8 mouse cellular contexts compared by ENCODE assay signal in genomic region chr9:65011304-65011703, GRCm38 (mm10). TPM values are rescaled to one million over a fixed set of nuclear protein-coding genes. Genes with fewer than 3 reads are reported as not detected.
A peak's percentile ranks its signal among the peaks of the same experiment; 100 is the strongest.
DNase-seq lines count a peak whose midpoint lies in the region; ATAC-seq and TF ChIP-seq lines count a peak whose summit lies in the region.

No protein-coding gene starts in this region.

- peaks cover 4% of the 10 kb centered on the region for H3K79me2 ChIP-seq in heart, adult 2 months (replicated peaks; ENCODE audit: control insufficient read depth, insufficient read depth, low read length)

- TF ChIP-seq POLR2A in heart, adult 2 months (IDR thresholded peaks at IDR 0.05; ENCODE audit: insufficient read depth, low read depth, low read length), result no peak
- no peak for TF ChIP-seq POLR2A in testis, adult 2 months (IDR thresholded peaks at IDR 0.05; ENCODE audit: control insufficient read depth, low read depth, low read length)

- peaks cover 2% of the 10 kb centered on the region; the same call in 1 of the 2 replicates for H3K36me3 ChIP-seq in heart, adult 2 months (ENCODE audit: control insufficient read depth, insufficient read depth, low read length)
- H3K36me3 ChIP-seq in testis, adult 2 months (ENCODE audit: control insufficient read depth, insufficient read depth, low read length), result no peaks in the 10 kb centered on the region
- H3K36me3 ChIP-seq in embryonic facial prominence, embryonic 11.5 days (replicated peaks; ENCODE audit: control insufficient read depth, insufficient read depth, low read depth, low read length), result no peaks in the 10 kb centered on the region; the same call in 1 of the 2 replicates

- no peak overlapping the region for H3K4me3 ChIP-seq in heart, adult 2 months
- H3K4me3 ChIP-seq in testis, adult 2 months (ENCODE audit: control insufficient read depth, low read depth, low read length), result no peak overlapping the region
- H3K4me3 ChIP-seq in embryonic facial prominence, embryonic 11.5 days (ENCODE audit: low read depth, low read length), result no peak overlapping the region

- intact Hi-C loops in heart, adult 2 months (cut with DNase I), result no loop called here

- no peak for DNase-seq in heart, adult 2 months
- DNase-seq in heart, adult 8-10 months (ENCODE audit: low spot score), result no peak
- no peak for DNase-seq in testis, postnatal 14 days (ENCODE audit: low spot score)
- peak; percentile 10 for DNase-seq in embryonic facial prominence, embryonic 11.5 days (ENCODE audit: low spot score)
- peak; percentile 21 for DNase-seq in retina, postnatal 7 days (ENCODE audit: low read depth, low spot score)
- DNase-seq in urinary bladder, postnatal 10 days (ENCODE audit: low spot score), result no peak

- no peaks in the 10 kb centered on the region for H3K27me3 ChIP-seq in heart, adult 2 months (ENCODE audit: control insufficient read depth, insufficient read depth, low read length)
- no peaks in the 10 kb centered on the region for H3K27me3 ChIP-seq in testis, adult 2 months (ENCODE audit: control insufficient read depth, insufficient read depth, low read length)
- no peaks in the 10 kb centered on the region for H3K27me3 ChIP-seq in embryonic facial prominence, embryonic 11.5 days (ENCODE audit: control insufficient read depth, insufficient read depth, low read length)

- no peak for ATAC-seq in embryonic facial prominence, embryonic 11.5 days (replicated peaks; ENCODE audit: insufficient number of reproducible peaks, low FRiP score, low TSS enrichment, low read depth)
- no peak for ATAC-seq in erythroblast, adult 5-6 weeks (replicated peaks; ENCODE audit: low FRiP score, poor library complexity, severe bottlenecking)

- H3K4me1 ChIP-seq in heart, adult 2 months (ENCODE audit: control insufficient read depth, insufficient read depth, low read length), result peaks cover 9% of the 10 kb centered on the region
- no peaks in the 10 kb centered on the region for H3K4me1 ChIP-seq in testis, adult 2 months (ENCODE audit: control insufficient read depth, insufficient read depth, low read length)
- no peaks in the 10 kb centered on the region for H3K4me1 ChIP-seq in embryonic facial prominence, embryonic 11.5 days (ENCODE audit: control insufficient read depth, insufficient read depth, low read length)

- H3K4me2 ChIP-seq in embryonic facial prominence, embryonic 11.5 days (ENCODE audit: low read depth, low read length), result no peak overlapping the region

- H3K27ac ChIP-seq in heart, adult 2 months, result no peak overlapping the region
- no peak overlapping the region for H3K27ac ChIP-seq in testis, adult 2 months (ENCODE audit: control insufficient read depth, insufficient read depth, low read depth, low read length)
- H3K27ac ChIP-seq in embryonic facial prominence, embryonic 11.5 days (replicated peaks; ENCODE audit: low read depth, low read length), result no peak overlapping the region

- H3K9ac ChIP-seq in heart, adult 2 months (ENCODE audit: low read depth, low read length), result no peak overlapping the region
- no peak overlapping the region for H3K9ac ChIP-seq in embryonic facial prominence, embryonic 11.5 days (replicated peaks; ENCODE audit: low read length)

- WGBS in heart, adult 2 months, result 57% methylated on average over 6 of the region's 6 CpGs
- 61% methylated on average over 6 of the region's 6 CpGs for WGBS in embryonic facial prominence, embryonic 11.5 days

- no peak for TF ChIP-seq EP300 in heart, adult 2 months (IDR thresholded peaks at IDR 0.05; ENCODE audit: insufficient read depth, low read depth, low read length)

- peak; percentile 55 for TF ChIP-seq CTCF in heart, adult 2 months (IDR thresholded peaks at IDR 0.05)
- TF ChIP-seq CTCF in testis, adult 2 months (IDR thresholded peaks at IDR 0.05; ENCODE audit: control insufficient read depth, insufficient read depth, insufficient replicate concordance, low read depth, low read length), result peak; percentile 15; the same call in 1 of the 2 replicates

- no peaks in the 10 kb centered on the region for H3K9me3 ChIP-seq in embryonic facial prominence, embryonic 11.5 days (replicated peaks; ENCODE audit: control insufficient read depth, low read length)

RNA-seq across cellular contexts. Expression of gene Hacd3, which starts 10.2 kb away (rescaled TPM):
- 10 to 100 TPM; 17.6 to 18.9 TPM for total RNA-seq in heart, adult 2 months (2021)
- 11.2 and 18.2 TPM in 2 replicates for polyA plus RNA-seq in heart, adult 2 months (2012; rRNA removed)
- 10 to 100 TPM; 14.6 to 19.0 (median 17.0) TPM for total RNA-seq in heart, adult 8-10 months (2022)
- 19.2 and 22.3 TPM in 2 replicates for polyA plus RNA-seq in testis, adult 2 months (2012; rRNA removed)
- polyA plus RNA-seq in embryonic facial prominence, embryonic 11.5 days (2014; fragmentation: Nextera tagmentation; extraction: Ambion mirVana), result 81.3 and 83.5 TPM in 2 replicates
- 6.1 and 18.3 TPM in 2 replicates for total RNA-seq in erythroblast, adult 5-6 weeks (2015; ENCODE audit: low replicate concordance)
- 19.9 and 20.2 TPM in 2 replicates for total RNA-seq in erythroblast, adult 5-6 weeks (2017; ENCODE audit: low replicate concordance)

RNA-seq across cellular contexts. Expression of gene Dpp8, which starts 20.9 kb away (rescaled TPM):
- 10 to 100 TPM; 56.6 to 61.0 TPM for total RNA-seq in heart, adult 2 months (2021)
- polyA plus RNA-seq in heart, adult 2 months (2012; rRNA removed), result 42.2 and 83.2 TPM in 2 replicates
- total RNA-seq in heart, adult 8-10 months (2022), result 10 to 100 TPM; 52.8 to 59.9 (median 58.2) TPM
- 82.6 and 92.9 TPM in 2 replicates for polyA plus RNA-seq in testis, adult 2 months (2012; rRNA removed)
- 30.4 and 33.7 TPM in 2 replicates for polyA plus RNA-seq in embryonic facial prominence, embryonic 11.5 days (2014; fragmentation: Nextera tagmentation; extraction: Ambion mirVana)
- 32.0 and 46.1 TPM in 2 replicates for total RNA-seq in erythroblast, adult 5-6 weeks (2015; ENCODE audit: low replicate concordance)
- 62.7 and 69.0 TPM in 2 replicates for total RNA-seq in erythroblast, adult 5-6 weeks (2017; ENCODE audit: low replicate concordance)

RNA-seq across cellular contexts. Expression of gene Ints14, which starts 50.6 kb away (rescaled TPM):
- 10 to 100 TPM; 14.0 to 15.3 TPM for total RNA-seq in heart, adult 2 months (2021)
- polyA plus RNA-seq in heart, adult 2 months (2012; rRNA removed), result 11.0 and 20.5 TPM in 2 replicates
- total RNA-seq in heart, adult 8-10 months (2022), result 10 to 100 TPM; 12.8 to 17.2 (median 14.2) TPM
- polyA plus RNA-seq in testis, adult 2 months (2012; rRNA removed), result 17.1 and 19.9 TPM in 2 replicates
- polyA plus RNA-seq in embryonic facial prominence, embryonic 11.5 days (2014; fragmentation: Nextera tagmentation; extraction: Ambion mirVana), result 77.2 and 80.5 TPM in 2 replicates
- 10.4 and 11.7 TPM in 2 replicates for total RNA-seq in erythroblast, adult 5-6 weeks (2015; ENCODE audit: low replicate concordance)
- 7.5 and 7.8 TPM in 2 replicates for total RNA-seq in erythroblast, adult 5-6 weeks (2017; ENCODE audit: low replicate concordance)

RNA-seq across cellular contexts. Expression of gene Slc24a1, which starts 59.9 kb away (rescaled TPM):
- total RNA-seq in heart, adult 2 months (2021), result under 1 TPM; 0.05 to 0.10 TPM
- polyA plus RNA-seq in heart, adult 2 months (2012; rRNA removed), result 0.02 TPM in 1 of 2 replicates, not detected in the other
- total RNA-seq in heart, adult 8-10 months (2022), result under 1 TPM; 0.09 to 0.20 (median 0.14) TPM
- 0.52 and 0.70 TPM in 2 replicates for polyA plus RNA-seq in testis, adult 2 months (2012; rRNA removed)
- polyA plus RNA-seq in embryonic facial prominence, embryonic 11.5 days (2014; fragmentation: Nextera tagmentation; extraction: Ambion mirVana), result not detected in 2 replicates
- total RNA-seq in erythroblast, adult 5-6 weeks (2015; ENCODE audit: low replicate concordance), result not detected in 2 replicates
- 0.68 and 0.70 TPM in 2 replicates for total RNA-seq in erythroblast, adult 5-6 weeks (2017; ENCODE audit: low replicate concordance)

Comparison
In these comparisons a context has a peak if more than half of its experiments do, and no peak if none do; other contexts are left out.
1. DNase-seq: peak in embryonic facial prominence, embryonic 11.5 days (single experiment) and retina, postnatal 7 days (single experiment); none in heart, adult 2 months (0 of 2), heart, adult 8-10 months (single experiment), testis, postnatal 14 days (single experiment) and urinary bladder, postnatal 10 days (single experiment).